Mouse (Mus musculus): ENCODE data around the gene Efnb1. TPM values are rescaled to one million over a fixed set of nuclear protein-coding genes. Genes with fewer than 3 reads are reported as not detected.

Efnb1 gene
- polyA plus RNA-seq, 1 experiment from 2014 or later: 36.7 TPM

GRCm38 (mm10) chrX:99137143-99137870 is 1.4 kb downstream of the Efnb1 start:
- Histone ChIP-seq H3K9ac (ENCODE audit: low read depth, low read length) (peak overlapping the region; percentile 86), H3K27ac (replicated peaks; ENCODE audit: low read depth, low read length) (peak overlapping the region; percentile 83; the same call in 1 of the 2 replicates), H3K36me3 (ENCODE audit: control insufficient read depth, insufficient read depth, low read length) (no peaks in the 10 kb centered on the region), H3K9me3 (ENCODE audit: control insufficient read depth, low read length) (no peaks in the 10 kb centered on the region), H3K27me3 (replicated peaks; ENCODE audit: control insufficient read depth, insufficient read depth, low read length) (no peaks in the 10 kb centered on the region; the same call in none of the 2 replicates), H3K4me3 (ENCODE audit: low read depth, low read length) (peak overlapping the region; percentile 65), H3K4me2 (ENCODE audit: low read depth, low read length) (peak overlapping the region; percentile 66), H3K4me1 (ENCODE audit: control insufficient read depth, insufficient read depth, low read length) (peaks cover 14% of the 10 kb centered on the region; the same call in 1 of the 2 replicates)
- ATAC-seq (ENCODE audit: low read depth): no peak
- 32% methylated on average over 25 of the region's 31 CpGs for WGBS
- DNase-seq (ENCODE audit: low spot score): no peak

DNA sequence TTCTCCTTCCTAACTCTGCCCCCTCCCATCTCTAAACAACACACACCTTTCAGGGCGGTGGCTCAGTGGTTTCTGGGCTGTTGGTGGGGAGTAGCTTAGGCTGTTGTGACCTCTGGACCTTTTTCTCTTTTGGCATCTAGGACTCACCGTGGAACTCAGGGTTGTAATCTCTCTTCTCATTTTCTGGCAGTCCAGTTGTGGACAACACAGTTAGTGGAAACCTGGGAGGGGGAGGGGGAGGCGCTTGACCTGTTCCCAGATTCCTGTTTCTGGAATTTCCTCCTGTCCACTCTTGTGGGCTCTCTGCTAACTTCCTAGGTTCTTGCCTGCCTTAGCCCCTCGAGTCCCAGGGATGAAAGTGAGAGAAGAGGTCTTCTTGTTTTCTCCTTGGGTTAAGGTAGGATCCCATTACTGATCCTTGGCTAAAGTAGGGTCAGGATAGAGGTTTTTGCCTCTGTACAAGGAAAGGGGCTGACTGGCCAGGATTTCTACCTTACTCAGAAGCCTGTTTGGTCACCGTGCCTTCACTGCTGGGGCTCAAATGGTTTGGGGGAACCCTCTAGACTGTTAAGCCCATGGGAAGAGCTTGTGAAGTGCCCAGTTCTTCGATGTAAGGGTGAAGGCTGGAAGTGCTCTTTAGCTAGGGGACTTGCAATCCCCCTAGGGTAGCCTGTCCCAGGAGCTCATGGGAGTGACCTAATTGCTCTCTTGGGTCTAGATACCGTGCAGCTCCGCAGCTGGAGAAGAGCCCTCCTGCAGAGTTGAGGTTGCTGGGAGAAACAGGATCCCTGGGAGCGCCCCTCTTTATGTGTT is 2.2 kb downstream of the Efnb1 start:
- H3K9me3 ChIP-seq (ENCODE audit: control insufficient read depth, low read length): no peaks in the 10 kb centered on the region
- H3K4me2 ChIP-seq (ENCODE audit: low read depth, low read length): peak overlapping the region; percentile 66
- no peaks in the 10 kb centered on the region for H3K36me3 ChIP-seq (ENCODE audit: control insufficient read depth, insufficient read depth, low read length)
- DNase-seq (ENCODE audit: low spot score): no peak
- H3K4me1 ChIP-seq (ENCODE audit: control insufficient read depth, insufficient read depth, low read length): peaks cover 14% of the 10 kb centered on the region; the same call in 1 of the 2 replicates
- 31% methylated on average over 9 of the region's 9 CpGs for WGBS
- H3K27me3 ChIP-seq (replicated peaks; ENCODE audit: control insufficient read depth, insufficient read depth, low read length): no peaks in the 10 kb centered on the region; the same call in none of the 2 replicates
- H3K9ac ChIP-seq (ENCODE audit: low read depth, low read length): peak overlapping the region; percentile 86
- H3K27ac ChIP-seq (replicated peaks; ENCODE audit: low read depth, low read length): peak overlapping the region; percentile 52
- H3K4me3 ChIP-seq (ENCODE audit: low read depth, low read length): peak overlapping the region; percentile 65
- ATAC-seq (ENCODE audit: low read depth): no peak

- peak overlapping the region; percentile 66 for H3K4me2 ChIP-seq (ENCODE audit: low read depth, low read length)
- no peaks in the 10 kb centered on the region for H3K9me3 ChIP-seq (ENCODE audit: control insufficient read depth, low read length)
- no peak overlapping the region for H3K27ac ChIP-seq (replicated peaks; ENCODE audit: low read depth, low read length)
- H3K4me3 ChIP-seq (ENCODE audit: low read depth, low read length): peak overlapping the region; percentile 65
- peak; percentile 44 for DNase-seq (ENCODE audit: low spot score)
- peak; percentile 42; the same call in 1 of the 2 replicates for ATAC-seq (ENCODE audit: low read depth)
- peaks cover 7% of the 10 kb centered on the region; the same call in 1 of the 2 replicates for H3K36me3 ChIP-seq (ENCODE audit: control insufficient read depth, insufficient read depth, low read length)
- H3K9ac ChIP-seq (ENCODE audit: low read depth, low read length): peak overlapping the region; percentile 34; the same call in 1 of the 2 replicates
- H3K4me1 ChIP-seq (ENCODE audit: control insufficient read depth, insufficient read depth, low read length): peaks cover 14% of the 10 kb centered on the region; the same call in 1 of the 2 replicates
- whole genome bisulfite sequencing: 57% methylated on average over 8 of the region's 8 CpGs
- no peaks in the 10 kb centered on the region; the same call in none of the 2 replicates for H3K27me3 ChIP-seq (replicated peaks; ENCODE audit: control insufficient read depth, insufficient read depth, low read length)
Observed at GRCm38 (mm10) chrX:99141079-99141478, 5.1 kb downstream of the Efnb1 start.

- DNase-seq (ENCODE audit: low spot score) (no peak), ATAC-seq (ENCODE audit: low read depth) (no peak)
- Histone ChIP-seq H3K4me1 (ENCODE audit: control insufficient read depth, insufficient read depth, low read length) (peaks cover 14% of the 10 kb centered on the region; the same call in 1 of the 2 replicates), H3K9me3 (ENCODE audit: control insufficient read depth, low read length) (no peaks in the 10 kb centered on the region), H3K27ac (replicated peaks; ENCODE audit: low read depth, low read length) (no peak overlapping the region), H3K9ac (ENCODE audit: low read depth, low read length) (no peak overlapping the region), H3K4me3 (ENCODE audit: low read depth, low read length) (no peak overlapping the region), H3K36me3 (ENCODE audit: control insufficient read depth, insufficient read depth, low read length) (peaks cover 13% of the 10 kb centered on the region), H3K4me2 (ENCODE audit: low read depth, low read length) (peak overlapping the region; percentile 66), H3K27me3 (replicated peaks; ENCODE audit: control insufficient read depth, insufficient read depth, low read length) (no peaks in the 10 kb centered on the region; the same call in none of the 2 replicates)
Observed at GRCm38 (mm10) chrX:99141900-99142299, 6.0 kb downstream of the Efnb1 start.

- no peaks in the 10 kb centered on the region for H3K27me3 ChIP-seq (replicated peaks; ENCODE audit: control insufficient read depth, insufficient read depth, low read length)
- peaks cover 44% of the 10 kb centered on the region for H3K36me3 ChIP-seq (ENCODE audit: control insufficient read depth, insufficient read depth, low read length)
- DNase-seq (ENCODE audit: low spot score) (no peak), ATAC-seq (ENCODE audit: low read depth) (no peak)
- H3K4me1 ChIP-seq (ENCODE audit: control insufficient read depth, insufficient read depth, low read length): peaks cover 12% of the 10 kb centered on the region; the same call in 1 of the 2 replicates
- no peak overlapping the region for H3K4me3 ChIP-seq (ENCODE audit: low read depth, low read length)
- WGBS: 78% methylated on average over 5 of the region's 7 CpGs
- H3K27ac ChIP-seq (replicated peaks; ENCODE audit: low read depth, low read length): no peak overlapping the region
- H3K4me2 ChIP-seq (ENCODE audit: low read depth, low read length): no peak overlapping the region
- H3K9ac ChIP-seq (ENCODE audit: low read depth, low read length): no peak overlapping the region
- no peaks in the 10 kb centered on the region for H3K9me3 ChIP-seq (ENCODE audit: control insufficient read depth, low read length)
Observed at GRCm38 (mm10) chrX:99145561-99145960, 9.6 kb downstream of the Efnb1 start.

- Histone ChIP-seq H3K4me3 (ENCODE audit: low read depth, low read length) (no peak overlapping the region), H3K27me3 (replicated peaks; ENCODE audit: control insufficient read depth, insufficient read depth, low read length) (no peaks in the 10 kb centered on the region; the same call in 1 of the 2 replicates), H3K4me2 (ENCODE audit: low read depth, low read length) (no peak overlapping the region), H3K4me1 (ENCODE audit: control insufficient read depth, insufficient read depth, low read length) (no peaks in the 10 kb centered on the region; the same call in 1 of the 2 replicates), H3K36me3 (ENCODE audit: control insufficient read depth, insufficient read depth, low read length) (peaks cover 45% of the 10 kb centered on the region), H3K9me3 (ENCODE audit: control insufficient read depth, low read length) (no peaks in the 10 kb centered on the region), H3K27ac (replicated peaks; ENCODE audit: low read depth, low read length) (no peak overlapping the region), H3K9ac (ENCODE audit: low read depth, low read length) (no peak overlapping the region)
- ATAC-seq (ENCODE audit: low read depth): 0 out of 2 replicates have a peak, but pooled peaks have one; percentile 30
- no peak for DNase-seq (ENCODE audit: low spot score)
- WGBS: 52% methylated on average over 9 of the region's 11 CpGs
Observed at GRCm38 (mm10) chrX:99148061-99148905, 12.4 kb downstream of the Efnb1 start.

- DNase-seq (ENCODE audit: low spot score): no peak
- no peak overlapping the region for H3K4me2 ChIP-seq (ENCODE audit: low read depth, low read length)
- WGBS: 66% methylated on average over 7 of the region's 7 CpGs
- no peaks in the 10 kb centered on the region; the same call in 1 of the 2 replicates for H3K27me3 ChIP-seq (replicated peaks; ENCODE audit: control insufficient read depth, insufficient read depth, low read length)
- H3K4me3 ChIP-seq (ENCODE audit: low read depth, low read length): no peak overlapping the region
- H3K9me3 ChIP-seq (ENCODE audit: control insufficient read depth, low read length): no peaks in the 10 kb centered on the region
- peaks cover 45% of the 10 kb centered on the region for H3K36me3 ChIP-seq (ENCODE audit: control insufficient read depth, insufficient read depth, low read length)
- no peak for ATAC-seq (ENCODE audit: low read depth)
- no peak overlapping the region for H3K9ac ChIP-seq (ENCODE audit: low read depth, low read length)
- no peak overlapping the region for H3K27ac ChIP-seq (replicated peaks; ENCODE audit: low read depth, low read length)
- no peaks in the 10 kb centered on the region; the same call in 1 of the 2 replicates for H3K4me1 ChIP-seq (ENCODE audit: control insufficient read depth, insufficient read depth, low read length)
Observed at GRCm38 (mm10) chrX:99149047-99149446, 13.1 kb downstream of the Efnb1 start.

- Histone ChIP-seq H3K9me3 (ENCODE audit: control insufficient read depth, low read length) (no peaks in the 10 kb centered on the region), H3K27ac (replicated peaks; ENCODE audit: low read depth, low read length) (no peak overlapping the region), H3K4me3 (ENCODE audit: low read depth, low read length) (no peak overlapping the region), H3K36me3 (ENCODE audit: control insufficient read depth, insufficient read depth, low read length) (peaks cover 45% of the 10 kb centered on the region), H3K4me1 (ENCODE audit: control insufficient read depth, insufficient read depth, low read length) (no peaks in the 10 kb centered on the region; the same call in 1 of the 2 replicates), H3K4me2 (ENCODE audit: low read depth, low read length) (no peak overlapping the region), H3K9ac (ENCODE audit: low read depth, low read length) (no peak overlapping the region), H3K27me3 (replicated peaks; ENCODE audit: control insufficient read depth, insufficient read depth, low read length) (peaks cover 4% of the 10 kb centered on the region; the same call in 1 of the 2 replicates)
- ATAC-seq (ENCODE audit: low read depth) (no peak), DNase-seq (ENCODE audit: low spot score) (no peak)
- 76% methylated on average over 2 of the region's 2 CpGs for WGBS
Observed at GRCm38 (mm10) chrX:99149900-99150299, 14.0 kb downstream of the Efnb1 start.
